13 mouse cellular contexts compared by ENCODE assay signal in the genomic region with DNA sequence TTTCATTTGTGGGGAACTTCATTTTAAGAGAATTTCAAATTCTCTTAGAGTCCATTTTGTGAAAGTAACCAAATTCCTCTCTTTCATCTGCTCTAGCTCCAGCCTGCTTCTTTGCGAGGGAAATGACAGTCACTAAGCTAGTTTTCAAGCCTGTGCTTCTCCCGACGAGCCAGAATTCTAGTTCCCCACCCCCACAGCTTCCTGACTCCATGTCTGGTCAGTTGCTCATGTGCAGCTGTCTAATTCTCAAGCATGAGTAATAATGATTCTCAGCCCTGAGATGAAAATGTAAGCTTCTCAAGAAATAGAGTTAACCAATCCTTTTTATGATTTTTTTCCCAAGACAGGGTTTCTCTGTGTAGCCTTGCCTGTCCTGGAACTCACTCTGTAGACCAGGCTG.
DNase-seq lines count a peak whose midpoint lies in the region; ATAC-seq and TF ChIP-seq lines count a peak whose summit lies in the region.
"Had no signal": no experiment of that assay in that cellular context is flagged by ENCODE, and none has a peak within 500 bp of the region (broad histone marks: within the 10 kb centered on the region; RNA-seq: fewer than 3 reads in every experiment).

No protein-coding gene starts in this region.

- peaks cover 57% of the 10 kb centered on the region for H3K36me3 ChIP-seq in heart, embryonic 15.5 days

- 40% methylated on average over 3 of the region's 3 CpGs for WGBS in heart, embryonic 15.5 days

- H3K9ac ChIP-seq in heart, embryonic 15.5 days, result no peak overlapping the region
- H3K9ac ChIP-seq: embryonic facial prominence, embryonic 12.5 days had no signal

- peak overlapping the region; percentile 75 for H3K27ac ChIP-seq in embryonic fibroblast, embryonic 13.5 days (ENCODE audit: insufficient read depth, low read length)
- H3K27ac ChIP-seq in heart, embryonic 15.5 days, result 0 out of 2 replicates have a peak overlapping the region, but pooled peaks have one; percentile 3
- H3K27ac ChIP-seq: embryonic facial prominence, embryonic 12.5 days had no signal

- no peak overlapping the region for H3K4me2 ChIP-seq in heart, embryonic 15.5 days
- H3K4me2 ChIP-seq: embryonic facial prominence, embryonic 12.5 days had no signal

- no peaks in the 10 kb centered on the region for H3K9me3 ChIP-seq in heart, embryonic 15.5 days (replicated peaks)
- H3K9me3 ChIP-seq: embryonic facial prominence, embryonic 12.5 days had no signal

- TF ChIP-seq CTCF in embryonic fibroblast, embryonic 13.5 days (IDR thresholded peaks at IDR 0.05; ENCODE audit: borderline replicate concordance, insufficient read depth, low read length), result no peak

- no peak for TF ChIP-seq POLR2A in embryonic fibroblast, embryonic 13.5 days (IDR thresholded peaks at IDR 0.05; ENCODE audit: low read depth, low read length)

- peaks cover 3% of the 10 kb centered on the region for H3K4me1 ChIP-seq in embryonic fibroblast, embryonic 13.5 days (ENCODE audit: control insufficient read depth, insufficient read depth, low read length)
- H3K4me1 ChIP-seq in heart, embryonic 15.5 days (replicated peaks), result peaks cover 14% of the 10 kb centered on the region
- H3K4me1 ChIP-seq: embryonic facial prominence, embryonic 12.5 days had no signal

- no peak overlapping the region for H3K4me3 ChIP-seq in embryonic fibroblast, embryonic 13.5 days (ENCODE audit: insufficient read depth, low read length)
- H3K4me3 ChIP-seq in heart, embryonic 15.5 days, result no peak overlapping the region
- H3K4me3 ChIP-seq: embryonic facial prominence, embryonic 12.5 days had no signal

- no peaks in the 10 kb centered on the region for H3K27me3 ChIP-seq in heart, embryonic 15.5 days
- H3K27me3 ChIP-seq: CH12.LX; embryonic facial prominence, embryonic 12.5 days; Patski had no signal

- ATAC-seq in heart, embryonic 15.5 days (replicated peaks; ENCODE audit: insufficient number of reproducible peaks, insufficient read depth, low FRiP score, low read depth), result no peak
- ATAC-seq: Patski had no signal

- DNase-seq in kidney, postnatal 10 days, result peak; percentile 60
- no peak for DNase-seq in kidney, postnatal 25 days
- DNase-seq in MN1 (ENCODE audit: low spot score), result peak; percentile 45
- no peak for DNase-seq in layer of hippocampus, postnatal 36 days
- no peak for DNase-seq in right cerebral cortex, adult 18-20 months
- DNase-seq in thymus, postnatal 36 days, result no peak
- DNase-seq: cerebellum, postnatal 14 days; layer of hippocampus, adult 9-11 months had no signal

Comparison
In these comparisons a context has a peak if more than half of its experiments do, and no peak if none do; other contexts are left out.
1. DNase-seq: peak in kidney, postnatal 10 days (single experiment) and MN1 (single experiment); none in kidney, postnatal 25 days (0 of 2), layer of hippocampus, postnatal 36 days (0 of 2), right cerebral cortex, adult 18-20 months (single experiment) and thymus, postnatal 36 days (0 of 2).